Mouse (Mus musculus): Measurements from ENCODE around the gene Rassf10. TPM values are rescaled to one million over a fixed set of nuclear protein-coding genes. Genes with fewer than 3 reads are reported as not detected.

The Rassf10 gene
- total and polyA plus RNA-seq, 2 experiments from 2014 or later: 0.23 to 2.8 TPM

GRCm38 (mm10) chr7:112957630-112958029 lies 3.9 kb downstream of the Rassf10 start:
- no peak overlapping the region for H3K4me2 ChIP-seq (ENCODE audit: low read depth, low read length)
- peaks cover 8% of the 10 kb centered on the region; the same call in 1 of the 2 replicates for H3K4me1 ChIP-seq (ENCODE audit: control insufficient read depth, insufficient read depth)
- H3K27ac ChIP-seq (ENCODE audit: low read depth): no peak overlapping the region
- no peaks in the 10 kb centered on the region for H3K36me3 ChIP-seq (replicated peaks; ENCODE audit: control insufficient read depth, insufficient read depth, low read length)
- DNase-seq (ENCODE audit: low spot score): no peak
- H3K9me3 ChIP-seq (replicated peaks; ENCODE audit: control insufficient read depth, low read length): no peaks in the 10 kb centered on the region
- WGBS: 68% methylated on average over 6 of the region's 6 CpGs
- no peak for ATAC-seq (ENCODE audit: insufficient read depth, low read depth)
- H3K9ac ChIP-seq (replicated peaks; ENCODE audit: low read depth, low read length): no peak overlapping the region
- peaks cover 27% of the 10 kb centered on the region for H3K27me3 ChIP-seq (ENCODE audit: control insufficient read depth, insufficient read depth, low read length)
- H3K4me3 ChIP-seq (ENCODE audit: low read depth, low read length): no peak overlapping the region
- TF ChIP-seq CTCF (IDR thresholded peaks at IDR 0.05; ENCODE audit: low read depth) (no peak), EP300 (IDR thresholded peaks at IDR 0.05; ENCODE audit: low read depth) (no peak)

GRCm38 (mm10) chr7:112966382-112966781 lies 12.6 kb downstream of the Rassf10 start:
- DNase-seq (ENCODE audit: low spot score) (no peak), ATAC-seq (ENCODE audit: insufficient read depth, low read depth) (no peak)
- H3K36me3 ChIP-seq (replicated peaks; ENCODE audit: control insufficient read depth, insufficient read depth, low read length): no peaks in the 10 kb centered on the region
- H3K27ac ChIP-seq (ENCODE audit: low read depth): no peak overlapping the region
- H3K4me2 ChIP-seq (ENCODE audit: low read depth, low read length): no peak overlapping the region
- 66% methylated on average over 6 of the region's 6 CpGs for WGBS
- H3K27me3 ChIP-seq (ENCODE audit: control insufficient read depth, insufficient read depth, low read length): no peaks in the 10 kb centered on the region
- H3K9me3 ChIP-seq (replicated peaks; ENCODE audit: control insufficient read depth, low read length): peaks cover 9% of the 10 kb centered on the region
- H3K4me3 ChIP-seq (ENCODE audit: low read depth, low read length): no peak overlapping the region
- no peaks in the 10 kb centered on the region for H3K4me1 ChIP-seq (ENCODE audit: control insufficient read depth, insufficient read depth)
- TF ChIP-seq CTCF (IDR thresholded peaks at IDR 0.05; ENCODE audit: low read depth) (no peak), EP300 (IDR thresholded peaks at IDR 0.05; ENCODE audit: low read depth) (no peak)
- no peak overlapping the region for H3K9ac ChIP-seq (replicated peaks; ENCODE audit: low read depth, low read length)

GRCm38 (mm10) chr7:112966786-112967185 lies 13.0 kb downstream of the Rassf10 start:
- Histone ChIP-seq H3K9me3 (replicated peaks; ENCODE audit: control insufficient read depth, low read length) (peaks cover 9% of the 10 kb centered on the region), H3K27ac (ENCODE audit: low read depth) (no peak overlapping the region), H3K4me1 (ENCODE audit: control insufficient read depth, insufficient read depth) (no peaks in the 10 kb centered on the region), H3K9ac (replicated peaks; ENCODE audit: low read depth, low read length) (no peak overlapping the region), H3K4me3 (ENCODE audit: low read depth, low read length) (no peak overlapping the region), H3K36me3 (replicated peaks; ENCODE audit: control insufficient read depth, insufficient read depth, low read length) (no peaks in the 10 kb centered on the region), H3K27me3 (ENCODE audit: control insufficient read depth, insufficient read depth, low read length) (no peaks in the 10 kb centered on the region), H3K4me2 (ENCODE audit: low read depth, low read length) (no peak overlapping the region)
- TF ChIP-seq CTCF (IDR thresholded peaks at IDR 0.05; ENCODE audit: low read depth): no peak
- TF ChIP-seq EP300 (IDR thresholded peaks at IDR 0.05; ENCODE audit: low read depth): no peak
- no peak for ATAC-seq (ENCODE audit: insufficient read depth, low read depth)
- WGBS: 49% methylated on average over 3 of the region's 3 CpGs
- no peak for DNase-seq (ENCODE audit: low spot score)

GRCm38 (mm10) chr7:112983316-112983715 lies 29.6 kb downstream of the Rassf10 start:
- H3K9ac ChIP-seq (replicated peaks; ENCODE audit: low read depth, low read length): no peak overlapping the region
- no peak overlapping the region for H3K27ac ChIP-seq (ENCODE audit: low read depth)
- H3K4me3 ChIP-seq (ENCODE audit: low read depth, low read length): no peak overlapping the region
- H3K36me3 ChIP-seq (replicated peaks; ENCODE audit: control insufficient read depth, insufficient read depth, low read length): no peaks in the 10 kb centered on the region
- no peak for DNase-seq (ENCODE audit: low spot score)
- TF ChIP-seq CTCF (IDR thresholded peaks at IDR 0.05; ENCODE audit: low read depth): no peak
- TF ChIP-seq EP300 (IDR thresholded peaks at IDR 0.05; ENCODE audit: low read depth): no peak
- WGBS: 65% methylated on average over 5 of the region's 5 CpGs
- H3K9me3 ChIP-seq (replicated peaks; ENCODE audit: control insufficient read depth, low read length): no peaks in the 10 kb centered on the region
- H3K4me2 ChIP-seq (ENCODE audit: low read depth, low read length): no peak overlapping the region
- ATAC-seq (ENCODE audit: insufficient read depth, low read depth): no peak
- no peaks in the 10 kb centered on the region for H3K27me3 ChIP-seq (ENCODE audit: control insufficient read depth, insufficient read depth, low read length)
- peaks cover 11% of the 10 kb centered on the region; the same call in 1 of the 2 replicates for H3K4me1 ChIP-seq (ENCODE audit: control insufficient read depth, insufficient read depth)

- TF ChIP-seq CTCF (IDR thresholded peaks at IDR 0.05; ENCODE audit: low read depth): no peak
- no peak for TF ChIP-seq EP300 (IDR thresholded peaks at IDR 0.05; ENCODE audit: low read depth)
- no peak overlapping the region for H3K9ac ChIP-seq (replicated peaks; ENCODE audit: low read depth, low read length)
- 0 out of 2 replicates have a peak, but pooled peaks cover under 1% of the 10 kb centered on the region for H3K9me3 ChIP-seq (replicated peaks; ENCODE audit: control insufficient read depth, low read length)
- no peaks in the 10 kb centered on the region for H3K27me3 ChIP-seq (ENCODE audit: control insufficient read depth, insufficient read depth, low read length)
- H3K4me2 ChIP-seq (ENCODE audit: low read depth, low read length): no peak overlapping the region
- 40% methylated on average over 17 of the region's 17 CpGs for WGBS
- H3K4me1 ChIP-seq (ENCODE audit: control insufficient read depth, insufficient read depth): peaks cover 11% of the 10 kb centered on the region; the same call in 1 of the 2 replicates
- ATAC-seq (ENCODE audit: insufficient read depth, low read depth) (peak; percentile 17; the same call in 1 of the 2 replicates), DNase-seq (ENCODE audit: low spot score) (no peak)
- H3K4me3 ChIP-seq (ENCODE audit: low read depth, low read length): no peak overlapping the region
- H3K36me3 ChIP-seq (replicated peaks; ENCODE audit: control insufficient read depth, insufficient read depth, low read length): no peaks in the 10 kb centered on the region
- H3K27ac ChIP-seq (ENCODE audit: low read depth): no peak overlapping the region
Observed at GRCm38 (mm10) chr7:112984704-112985577, 31.2 kb downstream of the Rassf10 start.

Data from heart, postnatal 0 days (tissue).